Mouse (Mus musculus): ENCODE results near the gene Hist1h2af. TPM values are rescaled to one million over a fixed set of nuclear protein-coding genes. Genes with fewer than 3 reads are reported as not detected.
"Not testable (repeated sequence)": the region's sequence is repeated elsewhere in the genome, so short reads cannot be mapped to it uniquely, and the experiment has no call there.

Hist1h2af gene
- polyA plus RNA-seq, 1 experiment from 2014 or later: 13.6 TPM

- no peak for ATAC-seq (ENCODE audit: low read depth)
- under 1% methylated on average over 17 of the region's 17 CpGs for WGBS (ENCODE audit: insufficient replicate concordance)
- peak; percentile 84 for DNase-seq
- no peaks in the 10 kb centered on the region for H3K36me3 ChIP-seq
- H3K4me2 ChIP-seq: peak overlapping the region; percentile 69
- H3K27me3 ChIP-seq: no peaks in the 10 kb centered on the region
- no peaks in the 10 kb centered on the region for H3K9me3 ChIP-seq (replicated peaks)
- peaks cover 59% of the 10 kb centered on the region for H3K4me1 ChIP-seq (replicated peaks)
- H3K27ac ChIP-seq: peak overlapping the region; percentile 40; the same call in 1 of the 2 replicates
- peak overlapping the region; percentile 70 for H3K9ac ChIP-seq
- peak overlapping the region; percentile 54 for H3K4me3 ChIP-seq (replicated peaks)
These were observed 7.4 kb upstream of the Hist1h2af start for GRCm38 (mm10) chr13:23526312-23526711.

- H3K4me2 ChIP-seq: no peak overlapping the region
- H3K9me3 ChIP-seq (replicated peaks): no peaks in the 10 kb centered on the region
- no peak for ATAC-seq (ENCODE audit: low read depth)
- H3K27ac ChIP-seq: peak overlapping the region; percentile 15
- no peak overlapping the region for H3K4me3 ChIP-seq (replicated peaks)
- peak overlapping the region; percentile 51; the same call in 1 of the 2 replicates for H3K9ac ChIP-seq
- H3K27me3 ChIP-seq: no peaks in the 10 kb centered on the region
- H3K4me1 ChIP-seq (replicated peaks): peaks cover 60% of the 10 kb centered on the region
- DNase-seq: no peak
- WGBS (ENCODE audit: insufficient replicate concordance): 79% methylated on average over 5 of the region's 5 CpGs
- H3K36me3 ChIP-seq: no peaks in the 10 kb centered on the region
These were observed 4.7 kb upstream of the Hist1h2af start for GRCm38 (mm10) chr13:23529005-23529404.

- Histone ChIP-seq H3K9ac (peak overlapping the region; percentile 84), H3K4me3 (replicated peaks) (peak overlapping the region; percentile 63), H3K27ac (peak overlapping the region; percentile 98), H3K27me3 (no peaks in the 10 kb centered on the region), H3K9me3 (replicated peaks) (no peaks in the 10 kb centered on the region), H3K36me3 (no peaks in the 10 kb centered on the region), H3K4me2 (peak overlapping the region; percentile 65), H3K4me1 (replicated peaks) (peaks cover 56% of the 10 kb centered on the region)
- DNase-seq: no peak
- no peak for ATAC-seq (ENCODE audit: low read depth)
- 28% methylated on average over 2 of the region's 2 CpGs for WGBS (ENCODE audit: insufficient replicate concordance)
These were observed 4.1 kb upstream of the Hist1h2af start for GRCm38 (mm10) chr13:23529480-23530165.

- peak overlapping the region; percentile 98 for H3K27ac ChIP-seq
- no peaks in the 10 kb centered on the region for H3K9me3 ChIP-seq (replicated peaks)
- peak overlapping the region; percentile 65 for H3K4me2 ChIP-seq
- H3K36me3 ChIP-seq: no peaks in the 10 kb centered on the region
- peak; percentile 72 for DNase-seq
- peaks cover 51% of the 10 kb centered on the region for H3K4me1 ChIP-seq (replicated peaks)
- no peak for ATAC-seq (ENCODE audit: low read depth)
- H3K4me3 ChIP-seq (replicated peaks): peak overlapping the region; percentile 63
- no peaks in the 10 kb centered on the region for H3K27me3 ChIP-seq
- peak overlapping the region; percentile 84 for H3K9ac ChIP-seq
- under 1% methylated on average over 20 of the region's 20 CpGs for WGBS (ENCODE audit: insufficient replicate concordance)
These were observed 3.4 kb upstream of the Hist1h2af start for GRCm38 (mm10) chr13:23530181-23530900.

- under 1% methylated on average over 61 of the region's 70 CpGs for WGBS (ENCODE audit: insufficient replicate concordance)
- H3K4me3 ChIP-seq (replicated peaks): peak within 1 kb of the TSS; percentile 63
- H3K27ac ChIP-seq: peak within 1 kb of the TSS; percentile 98
- DNase-seq (peak; percentile 96), ATAC-seq (ENCODE audit: low read depth) (peak; percentile 63)
- no peaks in the 10 kb centered on the region for H3K36me3 ChIP-seq
- peak within 1 kb of the TSS; percentile 84 for H3K9ac ChIP-seq
- H3K4me2 ChIP-seq: peak within 1 kb of the TSS; percentile 65
- no peaks in the 10 kb centered on the region for H3K27me3 ChIP-seq
- H3K4me1 ChIP-seq (replicated peaks): peaks cover 42% of the 10 kb centered on the region
- no peaks in the 10 kb centered on the region for H3K9me3 ChIP-seq (replicated peaks)
These were observed 2.5 kb upstream of the Hist1h2af start, which contains the start of gene Hist1h4h for GRCm38 (mm10) chr13:23530901-23531875. Hist1h4h (plus strand) TSS chr13:23531050.

GRCm38 (mm10) chr13:23532262-23533075 is 1.2 kb upstream of the Hist1h2af start:
- Histone ChIP-seq H3K27ac (peak overlapping the region; percentile 98), H3K36me3 (no peaks in the 10 kb centered on the region), H3K9me3 (replicated peaks) (no peaks in the 10 kb centered on the region), H3K9ac (peak overlapping the region; percentile 84), H3K4me2 (peak overlapping the region; percentile 65), H3K4me3 (replicated peaks) (peak overlapping the region; percentile 63), H3K27me3 (no peaks in the 10 kb centered on the region), H3K4me1 (replicated peaks) (peaks cover 42% of the 10 kb centered on the region)
- ATAC-seq (ENCODE audit: low read depth): no peak
- 13% methylated on average over 9 of the region's 9 CpGs for WGBS (ENCODE audit: insufficient replicate concordance)
- no peak for DNase-seq

GRCm38 (mm10) chr13:23534368-23535131 is 844 bp downstream of the Hist1h2af start:
- peak overlapping the region; percentile 65 for H3K4me2 ChIP-seq
- H3K27me3 ChIP-seq: no peaks in the 10 kb centered on the region
- peak overlapping the region; percentile 63 for H3K4me3 ChIP-seq (replicated peaks)
- H3K4me1 ChIP-seq (replicated peaks): peaks cover 48% of the 10 kb centered on the region
- ATAC-seq (ENCODE audit: low read depth): peak; percentile 28
- peak; percentile 65 for DNase-seq
- WGBS (ENCODE audit: insufficient replicate concordance): under 1% methylated on average over 15 of the region's 15 CpGs
- H3K9ac ChIP-seq: peak overlapping the region; percentile 84
- no peaks in the 10 kb centered on the region for H3K9me3 ChIP-seq (replicated peaks)
- no peaks in the 10 kb centered on the region for H3K36me3 ChIP-seq
- peak overlapping the region; percentile 98 for H3K27ac ChIP-seq

- Histone ChIP-seq H3K4me2 (peak within 1 kb of the TSS; percentile 65), H3K4me1 (replicated peaks) (peaks cover 47% of the 10 kb centered on the region), H3K4me3 (replicated peaks) (peak within 1 kb of the TSS; percentile 63), H3K9ac (peak within 1 kb of the TSS; percentile 84), H3K27ac (peak within 1 kb of the TSS; percentile 98)
- under 1% methylated on average over 52 of the region's 62 CpGs for WGBS (ENCODE audit: insufficient replicate concordance)
- not testable (repeated sequence) for H3K36me3 ChIP-seq; H3K9me3 ChIP-seq (replicated peaks); H3K27me3 ChIP-seq
- DNase-seq (peak; percentile 93), ATAC-seq (ENCODE audit: low read depth) (peak; percentile 85)
These were observed 1.7 kb downstream of the Hist1h2af start, which contains the start of gene Hist1h3g for GRCm38 (mm10) chr13:23535137-23536075. Hist1h3g (plus strand) TSS chr13:23535422.
